Mouse (Mus musculus): ENCODE results near the gene Rbks.

The Rbks gene

GRCm38 (mm10) chr5:31696971-31697643 lies at the start of gene Rbks:
Gene Rbks (minus strand): TSS chr5:31697627.
- no peak for DNase-seq (ENCODE audit: low spot score)

GRCm38 (mm10) chr5:31742521-31743031 lies 45.1 kb upstream of the Rbks start:
- no peak for DNase-seq (ENCODE audit: low spot score)

GRCm38 (mm10) chr5:31741931-31742330 lies 44.5 kb upstream of the Rbks start:
- no peak for DNase-seq (ENCODE audit: low spot score)

GRCm38 (mm10) chr5:31732644-31733338 lies 35.4 kb upstream of the Rbks start:
- DNase-seq (ENCODE audit: low spot score) = no peak

GRCm38 (mm10) chr5:31727456-31727855 lies 30.0 kb upstream of the Rbks start:
- no peak for DNase-seq (ENCODE audit: low spot score)

GRCm38 (mm10) chr5:31725885-31726284 lies 28.5 kb upstream of the Rbks start:
- no peak for DNase-seq (ENCODE audit: low spot score)

GRCm38 (mm10) chr5:31724519-31724918 lies 27.1 kb upstream of the Rbks start:
- no peak for DNase-seq (ENCODE audit: low spot score)

GRCm38 (mm10) chr5:31715486-31716150 lies 18.2 kb upstream of the Rbks start:
- no peak for DNase-seq (ENCODE audit: low spot score)

- no peak for DNase-seq (ENCODE audit: low spot score)
Observed at GRCm38 (mm10) chr5:31713841-31714264, 16.4 kb upstream of the Rbks start.

GRCm38 (mm10) chr5:31713280-31713711 lies 15.9 kb upstream of the Rbks start:
- DNase-seq (ENCODE audit: low spot score) = no peak

GRCm38 (mm10) chr5:31709389-31709788 lies 12.0 kb upstream of the Rbks start:
- no peak for DNase-seq (ENCODE audit: low spot score)

GRCm38 (mm10) chr5:31706826-31707225 lies 9.4 kb upstream of the Rbks start:
- no peak for DNase-seq (ENCODE audit: low spot score)

GRCm38 (mm10) chr5:31704971-31705370 lies 7.5 kb upstream of the Rbks start:
- DNase-seq (ENCODE audit: low spot score) = no peak

- DNase-seq (ENCODE audit: low spot score) = no peak
Observed at GRCm38 (mm10) chr5:31699397-31699796, 2.0 kb upstream of the Rbks start.

GRCm38 (mm10) chr5:31698931-31699330 lies 1.5 kb upstream of the Rbks start:
- DNase-seq (ENCODE audit: low spot score) = no peak

- DNase-seq (ENCODE audit: low spot score) = peak; percentile 85
Observed at GRCm38 (mm10) chr5:31698297-31698726, 885 bp upstream of the Rbks start.

GRCm38 (mm10) chr5:31697644-31698296 lies 343 bp upstream of the Rbks start, which contains the start of gene Babam2:
Gene Babam2 (plus strand): TSS chr5:31697684.
- DNase-seq (ENCODE audit: low spot score) = peak; percentile 92

- no peak for DNase-seq (ENCODE audit: low spot score)
Observed at GRCm38 (mm10) chr5:31693191-31693590, 4.2 kb downstream of the Rbks start.

- DNase-seq (ENCODE audit: low spot score) = no peak
Observed at GRCm38 (mm10) chr5:31687972-31688371, 9.5 kb downstream of the Rbks start.

- DNase-seq (ENCODE audit: low spot score) = no peak
Observed at GRCm38 (mm10) chr5:31686040-31686439, 11.4 kb downstream of the Rbks start.

GRCm38 (mm10) chr5:31682305-31682704 lies 15.1 kb downstream of the Rbks start:
- no peak for DNase-seq (ENCODE audit: low spot score)

GRCm38 (mm10) chr5:31680183-31680582 lies 17.2 kb downstream of the Rbks start:
- no peak for DNase-seq (ENCODE audit: low spot score)

All from urinary bladder, postnatal 14 days (tissue).